Mouse (Mus musculus) urinary bladder, postnatal 0 days (tissue): Measurements from ENCODE around the gene Pck1. TPM values are rescaled to one million over a fixed set of nuclear protein-coding genes. Genes with fewer than 3 reads are reported as not detected.

Experiments
- polyA plus RNA-seq: library from polyadenylated mRNA; unstranded; fragments of >200 nt; fragmentation: Nextera tagmentation; extraction: Ambion mirVana; gene quantifications from 2 replicates; pipeline ENCODE4 v1.2.1, GENCODE M21; 2015

The Pck1 gene
- polyA plus RNA-seq: 0.18 and 0.45 TPM in 2 replicates

DNA sequence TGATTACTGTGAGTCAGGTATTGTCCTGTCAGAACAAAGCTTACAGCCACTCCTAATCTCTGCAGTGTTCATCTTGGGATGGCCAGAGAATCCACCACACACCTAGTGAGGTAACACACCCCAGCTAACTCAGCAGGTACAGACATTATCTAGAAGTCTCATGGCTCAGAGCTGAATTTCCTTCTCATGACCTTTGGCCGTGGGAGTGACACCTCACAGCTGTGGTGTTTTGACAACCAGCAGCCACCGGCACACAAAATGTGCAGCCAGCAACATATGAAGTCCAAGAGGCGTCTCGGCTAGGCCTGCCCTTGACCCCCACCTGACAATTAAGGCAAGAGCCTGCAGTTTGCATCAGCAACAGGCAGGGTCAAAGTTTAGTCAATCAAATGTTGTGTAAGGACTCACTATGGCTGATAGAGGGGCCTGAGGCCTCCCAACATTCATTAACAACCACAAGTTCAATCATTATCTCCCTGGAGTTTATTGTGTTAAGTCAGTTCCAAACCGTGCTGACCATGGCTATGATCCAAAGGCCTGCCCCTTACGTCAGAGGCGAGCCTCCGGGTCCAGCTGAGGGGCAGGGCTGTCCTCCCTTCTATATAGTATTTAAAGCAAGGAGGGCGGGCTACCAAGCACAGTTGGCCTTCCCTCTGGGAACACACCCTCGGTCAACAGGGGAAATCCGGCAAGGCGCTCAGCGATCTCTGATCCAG, at the start of gene Pck1:
Gene Pck1 (plus strand): TSS at position 613 of the 716 bp plus-strand sequence.

DNA sequence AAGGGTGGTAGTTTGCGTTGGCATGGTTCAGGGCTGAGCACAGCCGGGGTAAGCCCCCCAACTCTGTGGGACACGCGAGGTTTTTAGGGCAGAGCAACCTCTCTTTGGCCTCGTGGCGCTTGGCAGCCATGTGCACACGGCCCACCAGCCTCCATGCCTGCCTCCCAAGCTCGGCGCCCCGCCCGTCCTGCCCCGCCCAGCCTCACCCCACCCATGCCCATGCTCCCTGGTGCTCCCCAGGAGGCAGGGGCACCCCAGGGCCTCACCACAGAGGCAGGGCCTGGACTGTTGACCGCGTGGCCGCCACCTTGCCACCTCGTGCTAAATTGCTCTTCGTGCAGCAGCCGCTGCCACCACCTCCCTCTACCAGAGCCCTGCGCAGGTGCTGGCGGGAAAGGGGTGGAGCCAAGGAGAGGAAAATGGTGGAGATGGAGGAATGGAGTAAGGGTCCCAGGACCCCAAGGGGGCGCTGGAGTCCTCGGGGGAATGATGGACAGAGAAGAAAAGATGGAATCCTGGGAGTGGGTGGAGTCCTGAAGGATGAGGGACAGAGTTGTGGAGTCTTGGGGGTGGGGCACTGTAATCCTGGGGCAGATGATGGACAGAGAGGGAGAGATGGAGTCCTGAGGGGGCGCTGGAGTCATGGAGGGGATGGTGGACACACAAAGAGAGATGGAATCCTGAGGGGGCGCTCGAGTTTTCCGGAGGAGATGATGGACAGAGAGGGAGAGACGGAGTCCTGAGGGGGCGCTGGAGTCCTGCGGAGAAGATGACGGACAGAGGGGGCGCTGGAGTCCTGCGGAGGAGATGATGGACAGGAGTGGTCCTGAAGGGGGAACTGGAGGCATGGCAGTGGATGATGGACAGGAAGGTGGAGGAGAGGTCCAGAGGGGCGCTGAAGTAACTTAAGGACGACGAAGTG, 33.6 kb upstream of the Pck1 start, which contains the start of gene Ctcfl:
Gene Ctcfl (minus strand): TSS at position 503 of the 922 bp plus-strand sequence.

Other genes with a start within 250 kb of the Pck1 start
- 11.2 and 12.2 TPM in 2 replicates for gene Bmp7, start 212.7 kb upstream of the Pck1 start, polyA plus RNA-seq
- 0.06 TPM in 1 of 2 replicates, not detected in the other for gene Spo11, start 175.3 kb upstream of the Pck1 start, polyA plus RNA-seq
- gene Rae1, start 152.9 kb upstream of the Pck1 start, polyA plus RNA-seq: 76.2 and 78.0 TPM in 2 replicates
- 94.9 and 104 TPM in 2 replicates for gene Rbm38, start 132.6 kb upstream of the Pck1 start, polyA plus RNA-seq
- gene Ctcfl, start 33.5 kb upstream of the Pck1 start, polyA plus RNA-seq: 0.13 and 0.23 TPM in 2 replicates
- gene Zbp1, start 65.9 kb downstream of the Pck1 start, polyA plus RNA-seq: 4.1 and 5.5 TPM in 2 replicates
- 10.0 and 11.8 TPM in 2 replicates for gene Pmepa1, start 123.5 kb downstream of the Pck1 start, polyA plus RNA-seq